Mouse (Mus musculus): ENCODE results near the gene Slc4a1. TPM values are rescaled to one million over a fixed set of nuclear protein-coding genes. Genes with fewer than 3 reads are reported as not detected.
"Not testable (repeated sequence)": the region's sequence is repeated elsewhere in the genome, so short reads cannot be mapped to it uniquely, and the experiment has no call there.

Slc4a1 gene
- total and polyA plus RNA-seq, 3 experiments: 1.1 to 596 (median 2.9) TPM

GRCm38 (mm10) chr11:102395250-102395649 lies 29.2 kb upstream of the Slc4a1 start:
- peaks cover 90% of the 10 kb centered on the region for H3K27me3 ChIP-seq (ENCODE audit: insufficient read depth, low read length)
- TF ChIP-seq GATA2 (IDR thresholded peaks at IDR 0.05; ENCODE audit: borderline replicate concordance, low read depth, low read length) (no peak), POLR2AphosphoS5 (IDR thresholded peaks at IDR 0.05; ENCODE audit: insufficient replicate concordance, low read depth, low read length) (no peak), GATA1 (IDR thresholded peaks at IDR 0.05; ENCODE audit: borderline replicate concordance, low read length) (no peak), TAL1 (conservative IDR thresholded peaks at IDR 0.05; ENCODE audit: low read depth, low read length) (no peak), CTCF (IDR thresholded peaks at IDR 0.05; ENCODE audit: low read depth, low read length) (no peak)
- H3K4me1 ChIP-seq (ENCODE audit: insufficient read depth, low read depth, low read length): peaks cover 16% of the 10 kb centered on the region
- DNase-seq (ENCODE audit: low spot score): no peak
- H3K4me3 ChIP-seq (ENCODE audit: low read depth, low read length): no peak overlapping the region
- no peak for ATAC-seq (ENCODE audit: extremely low read depth, insufficient number of reproducible peaks, low FRiP score, poor library complexity, severe bottlenecking)
- H3K9me3 ChIP-seq (replicated peaks): no peaks in the 10 kb centered on the region
- H3K36me3 ChIP-seq (replicated peaks): no peaks in the 10 kb centered on the region

- no peak for ATAC-seq (ENCODE audit: extremely low read depth, insufficient number of reproducible peaks, low FRiP score, poor library complexity, severe bottlenecking)
- H3K36me3 ChIP-seq (replicated peaks): no peaks in the 10 kb centered on the region
- peaks cover 85% of the 10 kb centered on the region for H3K27me3 ChIP-seq (ENCODE audit: insufficient read depth, low read length)
- H3K9me3 ChIP-seq (replicated peaks): no peaks in the 10 kb centered on the region
- peaks cover 16% of the 10 kb centered on the region for H3K4me1 ChIP-seq (ENCODE audit: insufficient read depth, low read depth, low read length)
- no peak for TF ChIP-seq POLR2AphosphoS5 (IDR thresholded peaks at IDR 0.05; ENCODE audit: insufficient replicate concordance, low read depth, low read length)
- TF ChIP-seq TAL1 (conservative IDR thresholded peaks at IDR 0.05; ENCODE audit: low read depth, low read length): no peak
- no peak for TF ChIP-seq GATA1 (IDR thresholded peaks at IDR 0.05; ENCODE audit: borderline replicate concordance, low read length)
- TF ChIP-seq CTCF (IDR thresholded peaks at IDR 0.05; ENCODE audit: low read depth, low read length): no peak
- TF ChIP-seq GATA2 (IDR thresholded peaks at IDR 0.05; ENCODE audit: borderline replicate concordance, low read depth, low read length): no peak
- H3K4me3 ChIP-seq (ENCODE audit: low read depth, low read length): no peak overlapping the region
- DNase-seq (ENCODE audit: low spot score): no peak
Observed at GRCm38 (mm10) chr11:102394421-102395124, 28.6 kb upstream of the Slc4a1 start.

- TF ChIP-seq CTCF (IDR thresholded peaks at IDR 0.05; ENCODE audit: low read depth, low read length) (no peak), POLR2AphosphoS5 (IDR thresholded peaks at IDR 0.05; ENCODE audit: insufficient replicate concordance, low read depth, low read length) (no peak), TAL1 (conservative IDR thresholded peaks at IDR 0.05; ENCODE audit: low read depth, low read length) (no peak), GATA1 (IDR thresholded peaks at IDR 0.05; ENCODE audit: borderline replicate concordance, low read length) (no peak), GATA2 (IDR thresholded peaks at IDR 0.05; ENCODE audit: borderline replicate concordance, low read depth, low read length) (no peak)
- Histone ChIP-seq H3K4me3 (ENCODE audit: low read depth, low read length) (no peak overlapping the region; the same call in 1 of the 2 replicates), H3K36me3 (replicated peaks) (no peaks in the 10 kb centered on the region), H3K4me1 (ENCODE audit: insufficient read depth, low read depth, low read length) (peaks cover 16% of the 10 kb centered on the region), H3K27me3 (ENCODE audit: insufficient read depth, low read length) (peaks cover 78% of the 10 kb centered on the region), H3K9me3 (replicated peaks) (no peaks in the 10 kb centered on the region)
- DNase-seq (ENCODE audit: low spot score) (no peak), ATAC-seq (ENCODE audit: extremely low read depth, insufficient number of reproducible peaks, low FRiP score, poor library complexity, severe bottlenecking) (no peak)
Observed at GRCm38 (mm10) chr11:102393719-102394420, 27.9 kb upstream of the Slc4a1 start.

DNA sequence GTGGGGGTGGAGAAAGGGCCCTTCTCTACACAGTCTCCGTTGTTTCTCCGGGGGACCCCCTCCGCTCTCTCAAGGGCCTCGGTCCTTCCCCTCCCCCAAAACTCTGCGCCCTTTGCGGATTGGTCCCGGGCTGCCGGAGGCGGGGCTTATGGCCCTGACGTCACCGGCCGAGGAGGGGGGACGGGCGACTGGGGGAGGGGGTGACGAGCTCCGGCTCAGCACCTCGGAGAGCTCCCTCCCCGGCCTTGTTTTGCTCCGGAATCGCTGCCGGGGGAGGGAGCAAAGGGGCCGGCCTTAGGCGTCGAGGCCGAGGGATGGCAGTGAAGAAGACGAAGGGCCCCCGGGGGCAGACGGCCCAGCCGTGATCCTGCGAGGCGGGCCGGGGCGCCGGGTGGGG lies 27.2 kb upstream of the Slc4a1 start, which contains the start of gene Rundc3a:
TSS of gene Rundc3a (plus strand) at position 166 of the 397 bp plus-strand sequence.
- DNase-seq (ENCODE audit: low spot score) (peak; percentile 71), ATAC-seq (ENCODE audit: extremely low read depth, insufficient number of reproducible peaks, low FRiP score, poor library complexity, severe bottlenecking) (no peak)
- Histone ChIP-seq H3K4me3 (ENCODE audit: low read depth, low read length) (no peak within 1 kb of the TSS; the same call in 1 of the 2 replicates), H3K4me1 (ENCODE audit: insufficient read depth, low read depth, low read length) (peaks cover 16% of the 10 kb centered on the region), H3K27me3 (ENCODE audit: insufficient read depth, low read length) (peaks cover 74% of the 10 kb centered on the region), H3K9me3 (replicated peaks) (no peaks in the 10 kb centered on the region), H3K36me3 (replicated peaks) (no peaks in the 10 kb centered on the region)
- TF ChIP-seq TAL1 (conservative IDR thresholded peaks at IDR 0.05; ENCODE audit: low read depth, low read length) (no peak), GATA1 (IDR thresholded peaks at IDR 0.05; ENCODE audit: borderline replicate concordance, low read length) (no peak), POLR2AphosphoS5 (IDR thresholded peaks at IDR 0.05; ENCODE audit: insufficient replicate concordance, low read depth, low read length) (no peak), CTCF (IDR thresholded peaks at IDR 0.05; ENCODE audit: low read depth, low read length) (no peak), GATA2 (IDR thresholded peaks at IDR 0.05; ENCODE audit: borderline replicate concordance, low read depth, low read length) (no peak)

GRCm38 (mm10) chr11:102392441-102393237 lies 26.6 kb upstream of the Slc4a1 start:
- Histone ChIP-seq H3K4me1 (ENCODE audit: insufficient read depth, low read depth, low read length) (peaks cover 16% of the 10 kb centered on the region), H3K4me3 (ENCODE audit: low read depth, low read length) (no peak overlapping the region), H3K9me3 (replicated peaks) (no peaks in the 10 kb centered on the region), H3K27me3 (ENCODE audit: insufficient read depth, low read length) (peaks cover 69% of the 10 kb centered on the region), H3K36me3 (replicated peaks) (no peaks in the 10 kb centered on the region)
- ATAC-seq (ENCODE audit: extremely low read depth, insufficient number of reproducible peaks, low FRiP score, poor library complexity, severe bottlenecking) (no peak), DNase-seq (ENCODE audit: low spot score) (no peak)
- TF ChIP-seq CTCF (IDR thresholded peaks at IDR 0.05; ENCODE audit: low read depth, low read length) (no peak), POLR2AphosphoS5 (IDR thresholded peaks at IDR 0.05; ENCODE audit: insufficient replicate concordance, low read depth, low read length) (no peak), TAL1 (conservative IDR thresholded peaks at IDR 0.05; ENCODE audit: low read depth, low read length) (no peak), GATA2 (IDR thresholded peaks at IDR 0.05; ENCODE audit: borderline replicate concordance, low read depth, low read length) (no peak), GATA1 (IDR thresholded peaks at IDR 0.05; ENCODE audit: borderline replicate concordance, low read length) (no peak)

- H3K36me3 ChIP-seq (replicated peaks); DNase-seq (ENCODE audit: low spot score); H3K4me3 ChIP-seq (ENCODE audit: low read depth, low read length); ATAC-seq (ENCODE audit: extremely low read depth, insufficient number of reproducible peaks, low FRiP score, poor library complexity, severe bottlenecking); H3K9me3 ChIP-seq (replicated peaks): not testable (repeated sequence)
- H3K27me3 ChIP-seq (ENCODE audit: insufficient read depth, low read length): peaks cover 57% of the 10 kb centered on the region
- H3K4me1 ChIP-seq (ENCODE audit: insufficient read depth, low read depth, low read length): peaks cover 16% of the 10 kb centered on the region
Observed at GRCm38 (mm10) chr11:102389436-102389835, 23.4 kb upstream of the Slc4a1 start.
